21 mouse cellular contexts compared by ENCODE assay signal in the genomic region with DNA sequence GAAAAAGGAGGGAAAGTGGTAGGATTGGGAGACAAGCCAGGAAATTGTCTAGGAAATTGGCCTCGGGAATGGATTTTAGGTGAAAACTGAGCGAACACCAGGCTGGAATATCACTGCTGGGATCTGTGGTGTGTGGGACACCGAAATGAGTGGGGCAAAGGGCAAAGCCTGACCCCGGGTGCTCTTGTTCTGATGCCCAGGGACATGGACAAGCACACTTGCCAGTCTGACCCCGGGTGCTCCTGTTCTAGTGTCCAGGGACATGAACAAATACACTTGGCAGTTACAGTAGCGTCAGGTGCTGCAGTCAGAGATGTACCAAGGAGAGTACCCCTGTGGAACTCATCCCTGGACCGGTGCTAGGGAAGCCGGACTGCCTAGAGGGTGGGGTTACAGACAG.
A peak's percentile ranks its signal among the peaks of the same experiment; 100 is the strongest.
DNase-seq lines count a peak whose midpoint lies in the region; ATAC-seq and TF ChIP-seq lines count a peak whose summit lies in the region.
"Had no signal": no experiment of that assay in that cellular context is flagged by ENCODE, and none has a peak within 500 bp of the region (broad histone marks: within the 10 kb centered on the region; RNA-seq: fewer than 3 reads in every experiment).

No protein-coding gene starts in this region.

- H3K4me2 ChIP-seq in heart, embryonic 12.5 days: no peak overlapping the region
- H3K4me2 ChIP-seq: embryonic facial prominence, embryonic 13.5 days; forebrain, embryonic 12.5 days; heart, embryonic 15.5 days; hindbrain, embryonic 13.5 days had no signal

- no peak overlapping the region for H3K4me3 ChIP-seq in heart, embryonic 12.5 days
- no peak overlapping the region for H3K4me3 ChIP-seq in spleen, adult 2 months (ENCODE audit: extremely low read depth, insufficient read depth, insufficient read length)
- H3K4me3 ChIP-seq: embryonic facial prominence, embryonic 13.5 days; forebrain, embryonic 12.5 days; heart, embryonic 10.5 days; heart, embryonic 15.5 days; hindbrain, embryonic 13.5 days had no signal

- no peaks in the 10 kb centered on the region for H3K36me3 ChIP-seq in heart, embryonic 12.5 days
- no peaks in the 10 kb centered on the region for H3K36me3 ChIP-seq in spleen, adult 2 months (ENCODE audit: control insufficient read depth, insufficient read depth, low read length)
- H3K36me3 ChIP-seq: embryonic facial prominence, embryonic 13.5 days; forebrain, embryonic 12.5 days; heart, embryonic 10.5 days; heart, embryonic 15.5 days; hindbrain, embryonic 13.5 days had no signal

- no peaks in the 10 kb centered on the region for H3K4me1 ChIP-seq in heart, embryonic 12.5 days (replicated peaks)
- H3K4me1 ChIP-seq in spleen, adult 2 months (ENCODE audit: control insufficient read depth, insufficient read depth, insufficient read length): peaks cover 7% of the 10 kb centered on the region; the same call in 1 of the 2 replicates
- H3K4me1 ChIP-seq: embryonic facial prominence, embryonic 13.5 days; heart, embryonic 15.5 days; hindbrain, embryonic 13.5 days had no signal

- no peak for TF ChIP-seq POLR2A in spleen, adult 2 months (IDR thresholded peaks at IDR 0.05; ENCODE audit: low read depth, low read length)

- WGBS in heart, embryonic 12.5 days: 81% methylated on average over 8 of the region's 8 CpGs
- WGBS in spleen, adult 2 months: 89% methylated on average over 8 of the region's 8 CpGs

- no peak for TF ChIP-seq CTCF in spleen, adult 2 months (IDR thresholded peaks at IDR 0.05; ENCODE audit: extremely low read depth, insufficient read depth, insufficient read length, insufficient replicate concordance)

- ATAC-seq in heart, embryonic 12.5 days (ENCODE audit: insufficient number of reproducible peaks, low FRiP score): no peak
- ATAC-seq: forebrain, embryonic 16.5 days; hindbrain, postnatal 0 days had no signal

- H3K27me3 ChIP-seq in heart, embryonic 12.5 days (replicated peaks): 0 out of 2 replicates have a peak, but pooled peaks cover 6% of the 10 kb centered on the region
- no peaks in the 10 kb centered on the region for H3K27me3 ChIP-seq in spleen, adult 2 months (ENCODE audit: control insufficient read depth, insufficient read depth, low read length)
- H3K27me3 ChIP-seq: embryonic facial prominence, embryonic 13.5 days; forebrain, embryonic 12.5 days; heart, embryonic 15.5 days had no signal

- H3K27ac ChIP-seq in heart, embryonic 12.5 days (ENCODE audit: poor library complexity, severe bottlenecking): no peak overlapping the region
- H3K27ac ChIP-seq in spleen, adult 2 months (ENCODE audit: insufficient read depth, low read length): peak overlapping the region; percentile 19; the same call in 1 of the 2 replicates
- H3K27ac ChIP-seq: embryonic facial prominence, embryonic 13.5 days; forebrain, embryonic 12.5 days; heart, embryonic 10.5 days; heart, embryonic 15.5 days; hindbrain, embryonic 13.5 days; hindbrain, postnatal 0 days had no signal

- peak; percentile 67 for DNase-seq in adrenal gland, postnatal 10 days
- no peak for DNase-seq in adrenal gland, adult 8-10 months
- peak; percentile 90 for DNase-seq in heart, adult 11 months
- DNase-seq in kidney, adult 9 months: peak; percentile 66
- DNase-seq in kidney, postnatal 4 days: no peak
- DNase-seq in spleen, adult 2 months (ENCODE audit: low read depth in 1 of 2, low spot score in 2 of 2): no peak
- no peak for DNase-seq in spleen, postnatal 4 days (ENCODE audit: low spot score in 2 of 2)
- DNase-seq: cerebellum, adult 18-20 months; cerebellum, adult 9-11 months; cerebellum, postnatal 36 days; gastrocnemius, postnatal 25 days; heart, adult 18-20 months; heart, postnatal 14 days had no signal

- H3K9ac ChIP-seq in heart, embryonic 12.5 days: no peak overlapping the region
- H3K9ac ChIP-seq: embryonic facial prominence, embryonic 13.5 days; forebrain, embryonic 12.5 days; heart, embryonic 15.5 days; hindbrain, embryonic 13.5 days had no signal

- no peaks in the 10 kb centered on the region for H3K9me3 ChIP-seq in heart, embryonic 12.5 days (replicated peaks)
- H3K9me3 ChIP-seq: embryonic facial prominence, embryonic 13.5 days; forebrain, embryonic 12.5 days; heart, embryonic 10.5 days; heart, embryonic 15.5 days; hindbrain, embryonic 13.5 days had no signal

Comparison
In these comparisons a context has a peak if more than half of its experiments do, and no peak if none do; other contexts are left out.
1. DNase-seq: peak in adrenal gland, postnatal 10 days (single experiment), heart, adult 11 months (single experiment) and kidney, adult 9 months (single experiment); none in adrenal gland, adult 8-10 months (single experiment), kidney, postnatal 4 days (0 of 2), spleen, adult 2 months (0 of 2) and spleen, postnatal 4 days (0 of 2).